Mouse (Mus musculus) heart, postnatal 25 days (tissue): Measurements from ENCODE around the gene Dcaf15. TPM values are rescaled to one million over a fixed set of nuclear protein-coding genes. Genes with fewer than 3 reads are reported as not detected.

ENCODE experiments used
- DNase-seq: peaks from one replicate; pipeline ENCODE4 v3.0.0; 2022; ENCODE audit warnings: low spot score
- intact Hi-C: fragments of 180-260 bp; cut with DNase I; formaldehyde crosslinking; loops from one replicate; pipeline ENCODE4 v1.15.1; 2025
- total RNA-seq, 2 experiments: library from RNA; stranded (reverse); gene quantifications; 2 replicates each; pipeline ENCODE4 v1.2.3; 2021

The Dcaf15 gene
- total RNA-seq, 2 experiments from 2014 or later: 5.9 to 7.2 TPM

DNA sequence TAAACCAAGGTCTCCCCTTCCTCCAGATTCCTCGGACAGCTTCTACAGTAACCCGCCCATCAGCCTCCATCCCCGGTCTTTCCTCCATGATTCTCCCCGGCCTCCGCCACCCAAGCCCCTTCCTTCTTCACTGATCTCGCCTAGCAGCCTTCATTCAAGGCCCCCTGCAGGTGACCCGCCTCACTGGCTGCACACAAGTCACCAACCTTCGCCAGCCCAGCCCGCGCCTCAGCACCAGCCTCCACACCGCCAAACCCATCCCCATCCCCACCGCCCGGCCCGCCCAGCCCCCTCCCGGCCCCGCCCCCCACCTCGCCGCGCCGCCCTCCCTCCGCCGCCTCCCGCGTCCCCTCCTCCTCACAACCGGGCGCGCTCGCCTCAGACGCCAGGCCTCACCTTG is 347 bp downstream of the Dcaf15 start:
- no peak for DNase-seq
- intact Hi-C loops: loop anchor here (2.0 to 5.0 kb wide), 2 partner anchors 43 to 62 kb away; partner anchors contain the start of genes Cc2d1a, Il27ra and Rln3

DNA sequence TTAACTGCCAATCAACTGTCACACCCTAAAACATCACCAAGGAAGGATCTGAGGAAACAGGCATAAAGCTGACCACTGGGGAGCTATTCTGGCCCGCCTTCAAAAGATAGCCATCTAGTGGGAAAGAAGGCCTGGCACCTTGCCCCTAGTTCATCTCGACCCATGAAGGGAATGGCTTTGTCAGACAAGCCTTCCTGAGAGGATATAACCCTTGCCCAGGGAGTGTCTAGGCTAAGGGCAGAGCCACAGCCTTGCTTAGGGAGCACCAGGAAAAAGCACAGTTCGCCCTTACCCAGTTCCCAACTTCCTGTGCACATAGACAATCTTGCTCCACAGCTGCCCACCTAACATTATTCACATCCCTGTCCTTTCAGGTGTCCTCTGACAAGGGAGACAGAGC is 967 bp downstream of the Dcaf15 start:
- DNase-seq: no peak
- intact Hi-C loops: loop anchor here (2.0 to 5.0 kb wide), 2 partner anchors 33 to 61 kb away; partner anchors contain the start of genes Il27ra and Rln3

DNA sequence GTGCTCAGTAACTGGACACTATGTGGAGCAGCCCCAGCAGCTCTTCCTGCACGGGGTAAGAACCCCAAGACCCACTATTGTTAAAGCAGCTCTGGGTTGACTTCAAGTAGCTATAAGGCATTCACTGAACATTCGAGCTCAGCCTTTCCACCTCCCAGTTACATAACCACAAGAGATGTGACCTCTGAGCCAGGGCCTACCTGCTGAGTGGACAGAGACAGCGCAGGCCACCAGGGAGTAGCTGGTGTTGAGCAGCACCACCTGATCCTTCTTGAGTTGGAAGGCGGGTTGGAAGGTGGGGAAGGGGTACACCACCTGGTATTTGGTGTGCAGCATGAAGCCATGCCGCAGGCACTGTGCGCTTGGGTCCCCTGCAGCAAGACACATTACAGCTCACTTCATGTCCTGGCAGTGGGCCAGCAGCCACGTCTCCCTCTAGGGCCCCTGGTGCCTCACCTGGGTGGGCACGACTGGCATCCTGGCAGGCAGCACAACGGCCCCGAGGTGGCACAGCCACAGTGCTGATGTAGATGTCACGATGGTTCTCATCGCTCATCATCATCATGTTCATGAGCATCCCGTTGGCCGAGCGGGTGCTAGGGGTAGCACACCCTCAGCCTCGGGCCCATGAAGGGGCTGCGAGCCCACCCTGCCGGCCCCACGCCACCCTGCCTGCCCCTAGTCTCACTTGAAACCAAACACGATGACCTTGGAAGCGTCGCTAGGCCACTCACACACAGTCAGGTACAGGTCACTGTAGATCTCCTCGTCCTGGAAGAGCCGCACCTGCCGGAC is 2.9 kb downstream of the Dcaf15 start:
- DNase-seq: no peak
- intact Hi-C loops: loop anchor here (2.0 to 5.0 kb wide), 2 partner anchors 31 to 59 kb away; partner anchors contain the start of genes Il27ra and Rln3

DNA sequence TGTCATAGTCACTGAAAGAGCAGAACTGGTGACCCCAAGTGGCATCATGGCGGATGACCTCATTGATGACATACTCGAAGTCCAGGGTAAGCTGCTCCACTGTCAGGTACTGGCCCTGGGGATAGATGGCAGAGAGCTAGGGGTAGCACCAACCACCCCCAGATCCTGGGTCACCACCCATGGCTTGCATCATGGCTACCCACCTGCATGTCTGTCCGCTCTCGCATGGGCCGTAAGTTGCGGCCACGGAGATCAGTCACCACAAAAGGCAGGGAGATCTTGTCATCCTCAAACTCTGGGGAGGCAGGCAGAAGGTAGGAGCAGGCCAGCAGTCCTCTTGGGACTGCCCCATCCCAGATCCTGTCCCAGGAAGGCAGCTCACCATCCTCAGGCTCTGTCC is 6.2 kb downstream of the Dcaf15 start:
- DNase-seq: no peak
- intact Hi-C loops: no loop called here

DNA sequence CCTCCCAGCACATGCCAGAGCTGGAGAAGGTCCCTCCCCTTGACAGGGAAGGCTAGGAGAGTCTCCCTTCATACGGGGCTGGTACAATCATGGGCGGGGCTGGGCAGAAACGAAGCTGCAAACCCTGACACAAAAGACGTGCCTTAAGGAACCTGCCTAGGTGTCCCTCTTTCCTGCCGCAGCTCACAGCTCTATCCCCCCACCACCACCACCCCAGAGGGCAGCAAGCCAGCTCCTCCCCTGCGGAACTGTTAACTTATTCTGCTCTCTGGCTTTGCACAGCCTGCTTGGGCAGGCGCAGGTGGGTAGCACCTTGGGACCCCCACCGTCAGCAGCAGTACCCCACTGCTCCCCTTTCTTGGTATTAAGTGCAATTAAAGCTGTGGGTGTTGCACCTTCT is 8.5 kb downstream of the Dcaf15 start:
- intact Hi-C loops: no loop called here
- DNase-seq: no peak

DNA sequence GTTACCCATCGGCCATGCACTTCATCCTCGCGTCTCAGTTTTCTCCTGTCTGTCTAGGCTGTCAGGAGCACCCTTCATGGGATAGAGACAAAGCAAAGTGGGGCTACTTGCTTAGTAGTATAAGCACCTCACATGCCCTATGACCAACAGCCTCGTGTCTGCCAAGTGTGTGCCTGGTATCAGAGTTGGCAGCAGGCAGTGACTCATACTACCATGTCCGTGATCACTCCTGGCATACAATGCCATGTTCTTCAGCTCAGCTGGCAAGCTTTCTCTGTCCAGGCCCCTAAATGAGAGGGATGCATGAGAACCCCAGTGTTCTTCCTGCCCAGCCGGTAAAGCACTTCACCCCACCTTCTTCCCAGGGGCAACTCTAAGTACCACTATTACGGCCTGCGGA is 14.0 kb downstream of the Dcaf15 start:
- DNase-seq: no peak
- intact Hi-C loops: no loop called here

DNA sequence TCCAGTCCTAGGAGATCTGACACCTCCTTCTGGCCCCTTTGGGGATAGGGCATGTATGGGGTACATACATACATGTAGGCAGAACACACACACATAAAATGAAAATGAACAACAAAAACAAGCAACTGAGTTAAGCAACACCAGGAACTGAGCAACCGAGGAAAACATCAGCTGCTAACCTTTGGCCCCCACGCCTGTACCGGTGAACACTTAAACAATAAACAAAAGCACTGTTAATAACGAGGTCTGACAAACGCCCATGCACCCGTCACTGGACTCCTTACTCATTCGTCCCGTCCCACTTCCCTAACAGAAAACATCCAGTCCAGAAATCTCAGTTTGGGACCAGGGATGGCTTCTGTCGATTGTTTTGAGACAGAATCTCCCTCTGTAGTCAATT is 15.3 kb downstream of the Dcaf15 start:
- intact Hi-C loops: no loop called here
- DNase-seq: no peak

DNA sequence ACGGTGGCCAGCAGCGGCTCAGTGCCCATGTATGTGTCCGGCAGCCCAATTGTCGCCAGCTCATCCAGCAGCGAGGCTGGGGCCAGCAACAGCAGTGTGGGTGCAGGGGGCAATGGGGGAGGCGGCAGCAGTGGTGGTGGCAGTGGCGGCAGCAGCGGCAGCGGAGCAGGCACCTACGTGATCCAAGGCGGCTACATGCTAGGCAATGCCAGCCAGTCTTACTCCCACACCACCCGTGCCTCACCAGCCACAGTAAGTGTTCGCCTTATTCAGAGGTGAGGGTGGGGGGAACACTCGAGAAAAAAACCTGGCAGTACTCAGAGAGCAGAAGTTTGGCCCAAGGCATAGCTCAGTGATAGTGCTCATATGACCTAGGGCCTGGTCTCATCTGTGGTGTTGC is 16.7 kb downstream of the Dcaf15 start:
- intact Hi-C loops: no loop called here
- no peak for DNase-seq

DNA sequence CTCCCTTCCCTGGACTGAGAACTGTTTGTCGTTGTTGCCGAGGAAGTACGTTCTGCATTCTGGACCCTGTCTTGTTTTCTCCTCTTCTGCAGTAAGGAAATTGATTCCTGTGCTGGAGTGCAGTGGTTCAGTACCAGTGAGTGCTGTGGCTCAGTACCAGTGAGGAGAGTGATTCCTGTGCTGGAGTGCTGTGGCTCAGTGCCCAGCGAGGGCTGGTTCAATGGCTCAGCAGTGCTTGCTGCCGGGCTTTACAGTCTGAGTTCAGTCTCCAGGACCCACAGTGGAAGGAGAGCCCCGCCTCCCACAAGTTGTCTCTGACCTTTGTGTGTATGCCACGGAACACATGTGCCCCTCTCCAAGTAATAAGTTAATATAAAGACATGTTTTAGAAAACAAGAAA is 17.4 kb downstream of the Dcaf15 start:
- intact Hi-C loops: no loop called here
- DNase-seq: no peak

DNA sequence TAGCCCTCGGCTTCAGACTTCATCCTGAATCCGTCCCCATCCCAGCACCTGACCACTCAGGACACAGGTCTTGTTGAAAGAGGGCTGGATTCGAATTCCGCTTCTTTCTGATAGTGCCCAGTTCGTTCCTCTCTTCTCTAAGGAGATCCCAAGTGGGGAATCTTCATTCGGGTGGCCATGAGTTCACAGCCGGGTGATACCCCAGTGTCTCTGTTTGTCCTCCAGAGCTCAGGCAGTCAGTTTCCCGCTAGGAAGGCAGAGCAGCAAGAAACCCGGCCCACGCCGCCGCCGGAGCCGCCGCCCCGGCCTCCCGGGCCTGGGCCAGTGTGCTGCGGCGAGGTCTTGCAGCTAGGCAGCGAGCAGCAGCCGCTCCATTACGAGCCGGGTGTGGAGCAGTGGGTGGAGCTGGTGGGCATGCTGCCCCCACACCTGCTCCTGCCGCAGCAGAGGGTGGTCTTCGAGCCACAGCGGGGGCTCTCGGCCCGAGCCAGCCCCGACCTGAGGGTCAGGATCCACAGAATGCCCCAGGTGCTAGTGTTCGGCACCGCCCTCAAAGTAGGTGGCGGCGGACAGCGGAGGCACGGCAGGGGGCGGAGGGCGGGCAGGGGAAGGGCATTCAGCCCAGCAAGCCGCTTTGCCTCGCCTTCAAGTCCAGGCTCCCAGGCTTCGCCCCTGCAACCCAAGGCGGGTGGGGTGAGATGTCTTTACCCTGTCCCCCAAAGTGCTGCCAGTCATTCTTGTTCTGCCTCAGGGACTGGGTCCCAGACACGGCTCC is 20.0 kb downstream of the Dcaf15 start:
- DNase-seq: no peak
- intact Hi-C loops: no loop called here

DNA sequence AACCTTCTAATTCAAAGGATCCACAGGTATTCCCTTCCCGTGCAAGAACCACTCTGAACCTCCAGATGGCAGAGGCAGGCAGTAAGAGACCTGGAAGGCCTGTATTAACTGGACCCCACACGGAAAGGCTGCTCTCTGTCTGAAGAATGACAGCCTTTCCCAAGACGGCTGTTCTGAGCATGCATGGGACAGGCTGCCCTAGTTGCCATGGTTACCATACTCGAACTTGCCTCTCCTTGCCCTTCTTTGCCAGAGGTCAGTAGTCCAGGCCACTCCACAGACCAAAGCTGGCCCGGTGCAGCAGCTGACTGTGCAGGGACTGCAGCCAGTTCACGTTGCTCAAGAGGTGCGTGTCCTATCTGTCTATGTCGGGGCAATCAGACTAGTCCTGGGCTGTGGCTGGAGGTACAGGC is 20.7 kb downstream of the Dcaf15 start:
- no peak for DNase-seq
- intact Hi-C loops: no loop called here

DNA sequence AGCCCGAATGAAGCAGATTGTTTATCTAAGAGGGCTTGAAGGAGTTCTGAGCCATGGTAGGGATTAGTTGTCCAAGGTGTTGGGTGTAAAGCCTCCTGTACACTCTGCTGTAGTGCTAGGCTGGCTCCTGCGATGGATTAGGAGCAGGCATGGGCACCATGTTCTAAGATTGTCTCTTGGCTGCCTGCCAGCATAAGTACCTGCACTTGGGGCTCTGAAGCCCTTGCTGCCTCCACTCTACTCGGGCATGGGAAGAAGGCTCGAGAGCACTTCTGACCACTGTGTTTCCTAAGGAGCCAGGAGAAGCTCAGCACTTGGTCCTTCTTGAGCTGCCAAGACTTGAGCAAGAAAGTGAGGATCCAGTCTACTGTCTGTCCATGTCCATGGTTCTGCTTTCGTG is 25.4 kb downstream of the Dcaf15 start:
- intact Hi-C loops: no loop called here

DNA sequence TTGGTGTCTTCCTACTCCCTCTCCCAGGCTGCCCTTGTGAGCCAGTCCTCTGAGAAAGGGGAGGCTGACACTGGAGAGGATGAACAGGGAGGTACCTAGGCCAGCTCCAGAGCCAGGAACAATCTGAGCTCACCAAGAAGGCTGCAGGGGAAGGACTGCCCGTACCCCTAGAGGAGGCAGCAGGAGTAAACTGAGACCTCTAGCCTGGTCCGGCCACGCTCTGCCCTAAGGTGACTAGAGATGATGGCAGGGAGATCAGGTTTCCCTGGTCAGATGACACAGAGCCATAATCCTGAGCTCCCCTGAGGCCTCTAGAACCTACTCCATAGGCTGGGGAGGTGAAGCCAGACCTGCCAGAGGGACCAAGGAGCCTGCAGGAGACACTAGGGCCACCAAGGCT is 27.7 kb downstream of the Dcaf15 start:
- no peak for DNase-seq
- intact Hi-C loops: no loop called here

More for the DNA sequence above, 25.4 kb downstream of the Dcaf15 start:
- no peak for DNase-seq

DNA sequence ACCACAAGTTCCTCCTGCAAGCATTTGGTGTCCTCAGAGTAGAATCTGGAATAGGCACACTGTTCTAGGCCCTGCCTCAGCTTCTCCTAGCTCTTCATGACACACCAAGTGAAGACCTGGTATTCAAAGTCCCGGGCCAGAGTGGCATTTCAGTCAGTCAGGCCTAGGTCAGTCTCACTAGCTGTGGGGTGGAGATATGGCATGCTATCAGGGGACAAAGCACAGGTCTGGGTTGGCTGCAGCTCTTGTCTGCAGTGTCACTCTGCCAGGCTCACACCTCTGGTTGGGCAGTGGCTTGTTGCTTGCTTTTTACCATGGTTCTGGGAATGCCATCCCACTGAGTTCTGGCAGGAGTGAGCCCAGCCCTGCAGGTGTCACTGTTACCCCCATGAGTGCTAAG is 28.2 kb downstream of the Dcaf15 start:
- intact Hi-C loops: no loop called here
- no peak for DNase-seq

DNA sequence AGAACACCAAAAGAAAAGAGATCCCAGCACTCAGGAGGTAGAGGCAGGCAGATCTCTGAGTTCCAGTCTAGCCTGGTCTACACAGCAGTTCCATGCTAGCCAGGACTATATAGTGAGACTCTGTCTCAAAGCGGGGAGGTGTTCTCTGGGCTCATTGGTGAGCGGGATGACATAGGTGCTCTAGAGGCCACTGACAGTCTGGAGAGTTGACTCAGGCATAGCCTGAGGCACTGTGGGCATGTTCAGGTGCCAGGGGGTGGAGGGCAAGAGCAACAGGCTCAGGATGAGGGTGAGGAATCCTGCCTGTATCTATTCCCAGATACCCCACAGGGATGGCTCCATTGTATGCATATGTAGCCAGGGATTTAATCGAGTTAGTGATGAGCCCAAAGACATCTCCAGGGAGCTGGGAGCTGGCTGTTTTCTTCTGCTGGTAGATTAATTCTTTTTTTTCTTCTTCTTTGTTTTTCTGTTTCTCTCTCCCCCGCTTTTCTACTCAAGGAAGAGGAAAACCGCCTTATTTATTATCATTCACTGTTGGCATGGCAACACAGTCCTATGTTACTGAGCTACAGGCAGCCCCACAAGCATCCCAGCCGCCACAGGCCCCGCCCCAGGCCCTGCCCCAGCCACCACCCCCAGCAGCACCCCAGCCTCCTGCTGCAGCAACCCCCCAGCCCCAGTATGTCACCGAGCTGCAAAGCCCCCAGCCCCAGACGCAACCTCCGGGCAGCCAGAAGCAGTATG is 31.2 kb downstream of the Dcaf15 start:
- no peak for DNase-seq
- intact Hi-C loops: loop anchor here (5.0 kb wide), 1 partner anchor 61 kb away; the partner anchor contains the start of gene 2210011C24Rik

DNA sequence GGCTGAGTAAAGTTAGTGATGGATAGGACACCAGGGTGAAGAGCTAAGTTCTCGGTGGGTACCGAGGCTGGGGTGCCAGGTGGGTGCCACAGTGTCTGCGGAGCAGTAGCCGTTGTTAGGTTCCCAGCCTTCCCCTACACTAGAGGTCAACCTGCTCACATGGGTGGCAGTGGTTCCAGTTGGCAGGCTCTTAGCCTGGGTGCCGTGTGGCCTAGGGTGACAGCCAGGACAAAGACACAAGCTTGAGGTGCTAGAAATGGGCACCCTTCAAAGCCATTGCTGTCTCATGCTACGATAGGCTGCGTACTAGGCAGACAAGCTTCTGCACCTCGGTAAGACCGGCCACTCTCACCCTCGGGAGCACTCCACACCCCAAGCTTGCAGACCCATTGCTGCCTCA is 32.2 kb downstream of the Dcaf15 start:
- intact Hi-C loops: loop anchor here (5.0 kb wide), 1 partner anchor 60 kb away; the partner anchor contains the start of gene 2210011C24Rik
- no peak for DNase-seq

DNA sequence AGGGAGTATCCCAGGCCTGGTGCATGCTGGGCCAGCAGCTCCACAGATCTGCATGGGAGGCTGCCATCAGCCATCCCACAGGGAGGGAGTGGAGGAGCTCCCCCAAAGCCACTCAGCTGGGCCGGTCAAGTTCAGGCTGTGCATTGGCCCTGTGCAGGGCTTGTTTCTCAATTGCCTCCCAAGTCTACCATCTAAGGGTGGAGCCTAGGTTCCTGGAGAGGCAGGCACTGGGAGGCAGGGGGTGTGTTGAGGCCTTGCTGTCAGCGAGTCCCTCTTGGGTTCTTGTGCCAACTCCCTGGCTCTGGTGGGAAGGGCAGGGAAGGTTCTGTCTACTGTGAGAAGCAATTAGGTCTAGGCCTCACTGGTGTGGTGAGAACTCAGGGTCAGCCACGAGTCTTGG is 32.6 kb downstream of the Dcaf15 start:
- intact Hi-C loops: loop anchor here (2.0 to 5.0 kb wide), 2 partner anchors 31 to 60 kb away; partner anchors contain the start of gene 2210011C24Rik
- DNase-seq: no peak

DNA sequence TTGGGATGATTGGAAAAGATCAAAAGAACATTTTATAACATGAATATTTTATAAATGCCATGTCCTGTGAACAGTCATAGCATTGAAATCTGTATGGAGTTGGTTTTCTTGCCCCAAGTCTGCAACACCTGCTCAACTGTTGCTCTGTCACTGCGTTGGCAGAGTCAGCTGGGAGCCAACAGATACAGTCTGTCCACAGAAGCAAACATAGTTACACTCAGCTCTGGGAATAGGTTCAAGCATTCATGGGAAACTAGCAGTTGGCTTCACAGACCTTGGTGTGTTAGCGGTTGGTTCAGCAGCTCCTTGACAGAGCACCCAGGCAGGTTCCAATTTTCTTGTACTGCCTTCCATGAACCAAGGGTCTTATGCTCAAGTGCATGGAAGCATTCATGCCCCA is 33.9 kb downstream of the Dcaf15 start:
- intact Hi-C loops: loop anchor here (2.0 to 5.0 kb wide), 2 partner anchors 32 to 58 kb away; partner anchors contain the start of gene 2210011C24Rik
- no peak for DNase-seq

DNA sequence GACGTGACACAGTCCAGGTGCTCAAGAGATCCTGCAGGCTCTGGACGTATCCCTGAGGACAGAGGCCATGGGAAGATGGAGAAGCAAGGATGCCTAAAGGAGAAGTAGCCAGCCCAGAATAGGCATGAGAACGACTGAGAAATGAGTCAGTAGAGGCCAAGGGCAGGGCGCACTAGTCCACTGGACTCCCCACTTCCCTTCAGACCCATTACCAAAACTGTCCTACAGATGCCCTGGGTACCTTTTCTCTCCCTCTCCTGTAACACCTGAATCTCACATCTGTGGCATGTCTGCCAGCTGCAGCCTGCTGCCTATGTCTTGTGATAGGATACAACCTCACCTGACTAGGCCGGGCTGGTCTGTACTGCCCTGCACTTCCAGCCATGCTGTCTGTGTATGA is 34.3 kb downstream of the Dcaf15 start:
- DNase-seq: no peak
- intact Hi-C loops: loop anchor here (2.0 to 5.0 kb wide), 2 partner anchors 33 to 58 kb away; partner anchors contain the start of gene 2210011C24Rik

DNA sequence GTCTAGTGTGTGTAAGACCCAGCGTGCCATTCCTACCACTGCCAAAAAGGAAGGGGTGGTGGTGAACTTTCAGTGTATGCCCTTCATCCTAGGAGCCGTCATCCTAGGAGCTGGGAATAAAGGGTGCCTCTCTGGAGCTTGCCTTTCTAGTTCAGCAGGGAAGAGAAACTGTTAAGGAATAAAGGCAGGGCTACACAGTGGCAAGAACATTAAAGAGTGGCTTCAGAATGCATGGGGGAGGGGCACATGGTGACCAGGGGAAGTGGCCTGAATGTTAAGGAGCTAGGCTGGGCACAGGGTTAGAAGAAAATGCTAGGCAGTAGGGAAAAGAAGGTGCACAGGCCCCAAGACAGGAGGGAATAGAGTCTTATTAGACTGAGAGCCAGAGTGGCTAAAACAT is 34.8 kb downstream of the Dcaf15 start:
- no peak for DNase-seq
- intact Hi-C loops: loop anchor here (2.0 to 5.0 kb wide), 3 partner anchors 33 to 78 kb away; partner anchors contain the start of genes 2210011C24Rik, 4930432K21Rik and Cc2d1a
